Mouse (Mus musculus) liver, adult 2 months (tissue): ENCODE measurements around the gene Actr1a.

ENCODE experiments used
- CTCF ChIP-seq: fragments of 200-500 bp; IDR thresholded peaks from 2 replicates; pipeline ENCODE4 v1.5.1; 2011; ENCODE audit warnings: low read depth, low read length, control low read depth
- POLR2A ChIP-seq: fragments of 200-500 bp; IDR thresholded peaks from 2 replicates; pipeline ENCODE4 v1.6.1; 2011; ENCODE audit warnings: low read length, control low read depth; ENCODE audit not compliant: insufficient read depth; ENCODE audit errors: extremely low read depth

DNA sequence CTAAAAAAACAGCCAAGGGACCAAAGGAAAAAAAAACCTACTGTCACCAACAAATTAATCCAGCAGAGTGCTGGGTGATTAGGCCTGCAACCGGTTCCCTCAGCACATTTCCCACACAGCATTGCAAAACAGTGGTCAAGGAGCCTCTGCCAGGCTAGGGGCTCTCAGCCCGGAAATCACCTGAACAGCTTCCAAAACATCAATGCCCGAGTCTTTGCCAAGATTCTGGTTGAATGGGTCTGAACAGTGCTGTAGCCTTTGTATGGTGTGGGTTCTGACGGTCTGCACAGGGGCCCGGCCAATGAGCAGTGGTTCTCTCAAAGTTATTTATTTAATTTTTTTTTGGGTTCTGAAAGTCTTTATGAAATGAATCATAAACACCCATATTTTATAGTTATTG is 20.1 kb downstream of the Actr1a start:
- TF ChIP-seq CTCF: no peak
- no peak for TF ChIP-seq POLR2A
